Mouse (Mus musculus) bone marrow, adult 2 months (tissue): ENCODE measurements around the gene Sypl. TPM values are rescaled to one million over a fixed set of nuclear protein-coding genes. Genes with fewer than 3 reads are reported as not detected.
A peak's percentile ranks its signal among the peaks of the same experiment; 100 is the strongest.

Source experiments
- H3K27ac ChIP-seq: fragments of 200-500 bp; 2 replicates; pipeline ENCODE4 v1.5.1; 2012; ENCODE audit warnings: low read depth, mild to moderate bottlenecking, control low read depth, inconsistent platforms, low read length; ENCODE audit not compliant: control insufficient read depth, poor library complexity, insufficient read depth
- H3K4me1 ChIP-seq: fragments of 200-500 bp; 2 replicates; pipeline ENCODE4 v1.6.1; 2011; ENCODE audit warnings: low read length; ENCODE audit not compliant: control insufficient read depth, insufficient read depth
- H3K4me3 ChIP-seq: fragments of 200-500 bp; replicated peaks from 2 replicates; pipeline ENCODE3; 2011; ENCODE audit warnings: mild to moderate bottlenecking, low read depth, low read length, control low read depth; ENCODE audit not compliant: control insufficient read depth
- CTCF ChIP-seq: fragments of 200-500 bp; IDR thresholded peaks from 2 replicates; pipeline ENCODE4 v1.5.1; 2011; ENCODE audit warnings: low read length, control low read depth; ENCODE audit not compliant: control insufficient read depth, insufficient read depth
- POLR2A ChIP-seq: fragments of 200-500 bp; IDR thresholded peaks from 2 replicates; pipeline ENCODE4 v1.6.1; 2011; ENCODE audit warnings: low read depth, mild to moderate bottlenecking, control low read depth, low read length, borderline replicate concordance; ENCODE audit not compliant: control insufficient read depth
- WGBS: fragments of 180-500 bp; shearing (Covaris S2); methylation state at CpG from one replicate; pipeline ENCODE4 v1.1.7; 2018; 5-methylcytosine and 5-hydroxymethylcytosine counted together
- polyA plus RNA-seq: library from polyadenylated mRNA; stranded (reverse); fragments of >200 nt; gene quantifications from 2 replicates; pipeline ENCODE4 v1.2.4, GENCODE M21; 2011; ENCODE audit warnings: low replicate concordance; ENCODE audit not compliant: missing spikeins, insufficient read depth, insufficient read length

Sypl gene
- polyA plus RNA-seq, 1 experiment = 25.4 TPM

GRCm38 (mm10) chr12:33015103-33015502 lies 61.4 kb downstream of the Sypl start:
- WGBS = 80% methylated on average over 1 of the region's 1 CpGs
- no peak for TF ChIP-seq CTCF
- TF ChIP-seq POLR2A = no peak
- Histone ChIP-seq H3K27ac (no peak overlapping the region), H3K4me1 (no peaks in the 10 kb centered on the region; the same call in 1 of the 2 replicates), H3K4me3 (no peak overlapping the region)

GRCm38 (mm10) chr12:33016824-33017705 lies 63.4 kb downstream of the Sypl start:
- Histone ChIP-seq H3K4me1 (no peaks in the 10 kb centered on the region; the same call in 1 of the 2 replicates), H3K4me3 (no peak overlapping the region), H3K27ac (no peak overlapping the region)
- TF ChIP-seq POLR2A (no peak), CTCF (no peak)
- WGBS = 24% methylated on average over 7 of the region's 7 CpGs

- Histone ChIP-seq H3K4me3 (no peak overlapping the region), H3K4me1 (no peaks in the 10 kb centered on the region), H3K27ac (no peak overlapping the region)
- WGBS = 71% methylated on average over 4 of the region's 4 CpGs
- TF ChIP-seq POLR2A = no peak
- TF ChIP-seq CTCF = no peak
Observed at GRCm38 (mm10) chr12:33018601-33019000, 64.9 kb downstream of the Sypl start.

- WGBS = 81% methylated on average over 6 of the region's 6 CpGs
- TF ChIP-seq CTCF = no peak
- no peak for TF ChIP-seq POLR2A
Observed at GRCm38 (mm10) chr12:33020011-33020410, 66.3 kb downstream of the Sypl start.

GRCm38 (mm10) chr12:33021140-33021539 lies 67.4 kb downstream of the Sypl start:
- no peak overlapping the region for H3K27ac ChIP-seq
- H3K4me1 ChIP-seq = no peaks in the 10 kb centered on the region
- TF ChIP-seq CTCF (no peak), POLR2A (no peak)
- H3K4me3 ChIP-seq = no peak overlapping the region
- WGBS = 79% methylated on average over 9 of the region's 9 CpGs

More at GRCm38 (mm10) chr12:33020011-33020410, 66.3 kb downstream of the Sypl start:
- Histone ChIP-seq H3K4me1 (no peaks in the 10 kb centered on the region), H3K4me3 (no peak overlapping the region), H3K27ac (no peak overlapping the region)

- no peak for TF ChIP-seq POLR2A
- TF ChIP-seq CTCF = no peak
- Histone ChIP-seq H3K4me1 (no peaks in the 10 kb centered on the region), H3K4me3 (no peak overlapping the region), H3K27ac (no peak overlapping the region)
- 83% methylated on average over 4 of the region's 4 CpGs for WGBS
Observed at GRCm38 (mm10) chr12:33021751-33022150, 68.1 kb downstream of the Sypl start.

- no peak overlapping the region for H3K4me3 ChIP-seq
Observed at GRCm38 (mm10) chr12:33024524-33024923, 70.8 kb downstream of the Sypl start.

GRCm38 (mm10) chr12:33027093-33027492 lies 73.4 kb downstream of the Sypl start:
- Histone ChIP-seq H3K4me3 (no peak overlapping the region), H3K4me1 (no peaks in the 10 kb centered on the region), H3K27ac (no peak overlapping the region)
- 1% methylated on average over 10 of the region's 10 CpGs for WGBS
- TF ChIP-seq POLR2A (no peak), CTCF (peak; percentile 95)

More at GRCm38 (mm10) chr12:33024524-33024923, 70.8 kb downstream of the Sypl start:
- Histone ChIP-seq H3K4me1 (no peaks in the 10 kb centered on the region), H3K27ac (no peak overlapping the region)
- TF ChIP-seq POLR2A = no peak
- TF ChIP-seq CTCF = no peak
- 18% methylated on average over 6 of the region's 6 CpGs for WGBS

- no peak for TF ChIP-seq CTCF
- TF ChIP-seq POLR2A = no peak
- Histone ChIP-seq H3K4me1 (no peaks in the 10 kb centered on the region), H3K4me3 (no peak overlapping the region), H3K27ac (no peak overlapping the region)
- 82% methylated on average over 10 of the region's 10 CpGs for WGBS
Observed at GRCm38 (mm10) chr12:33028109-33028691, 74.5 kb downstream of the Sypl start.
